Mouse (Mus musculus) kidney, postnatal 25 days (tissue): Measurements from ENCODE around the gene Cacna1e.

Experiments
- DNase-seq, 2 experiments: peaks; one replicate each; pipeline ENCODE4 v3.0.0; 2021; ENCODE audit warnings: mixed read lengths in 2 of 2

Cacna1e gene

GRCm38 (mm10) chr1:154779908-154780514 is 104.3 kb downstream of the Cacna1e start:
- no peak for DNase-seq

- DNase-seq, result no peak
Measured at GRCm38 (mm10) chr1:154776344-154776743, 108.0 kb downstream of the Cacna1e start.

- no peak for DNase-seq
Measured at GRCm38 (mm10) chr1:154774468-154774867, 109.8 kb downstream of the Cacna1e start.

- no peak for DNase-seq
Measured at GRCm38 (mm10) chr1:154771111-154771510, 113.2 kb downstream of the Cacna1e start.

GRCm38 (mm10) chr1:154770542-154770941 is 113.8 kb downstream of the Cacna1e start:
- no peak for DNase-seq

- no peak for DNase-seq
Measured at GRCm38 (mm10) chr1:154763132-154763531, 121.2 kb downstream of the Cacna1e start.

GRCm38 (mm10) chr1:154752081-154752480 is 132.2 kb downstream of the Cacna1e start:
- peak; percentile 55 to 57 for DNase-seq

GRCm38 (mm10) chr1:154748531-154748930 is 135.8 kb downstream of the Cacna1e start:
- no peak for DNase-seq

GRCm38 (mm10) chr1:154745241-154745640 is 139.1 kb downstream of the Cacna1e start:
- DNase-seq, result no peak

GRCm38 (mm10) chr1:154730411-154730961 is 153.8 kb downstream of the Cacna1e start:
- DNase-seq, result no peak

- peak; percentile 72 to 90 for DNase-seq
Measured at GRCm38 (mm10) chr1:154729269-154729980, 154.9 kb downstream of the Cacna1e start.

GRCm38 (mm10) chr1:154728682-154729081 is 155.6 kb downstream of the Cacna1e start:
- no peak for DNase-seq

GRCm38 (mm10) chr1:154727696-154728095 is 156.6 kb downstream of the Cacna1e start:
- no peak for DNase-seq

- peak in 1 of 2 experiments; percentile 8 for DNase-seq
Measured at GRCm38 (mm10) chr1:154726361-154727161, 157.7 kb downstream of the Cacna1e start.

- no peak for DNase-seq
Measured at GRCm38 (mm10) chr1:154725356-154726320, 158.7 kb downstream of the Cacna1e start.

- peak in 1 of 2 experiments; percentile 40 for DNase-seq
Measured at GRCm38 (mm10) chr1:154723537-154724286, 160.6 kb downstream of the Cacna1e start.

GRCm38 (mm10) chr1:154723078-154723477 is 161.2 kb downstream of the Cacna1e start:
- DNase-seq, result no peak

- DNase-seq, result no peak
Measured at GRCm38 (mm10) chr1:154715596-154715995, 168.7 kb downstream of the Cacna1e start.

GRCm38 (mm10) chr1:154712747-154713146 is 171.6 kb downstream of the Cacna1e start:
- no peak for DNase-seq

- no peak for DNase-seq
Measured at GRCm38 (mm10) chr1:154707584-154708290, 176.6 kb downstream of the Cacna1e start.

GRCm38 (mm10) chr1:154706974-154707373 is 177.3 kb downstream of the Cacna1e start:
- DNase-seq, result no peak
